Mouse (Mus musculus) retina, embryonic 14.5 days (tissue): ENCODE data around the gene Fibp.

Experiments used
- DNase-seq: peaks from one replicate; pipeline ENCODE4 v3.0.0-alpha.2; 2015; ENCODE audit warnings: low spot score

The Fibp gene

DNA sequence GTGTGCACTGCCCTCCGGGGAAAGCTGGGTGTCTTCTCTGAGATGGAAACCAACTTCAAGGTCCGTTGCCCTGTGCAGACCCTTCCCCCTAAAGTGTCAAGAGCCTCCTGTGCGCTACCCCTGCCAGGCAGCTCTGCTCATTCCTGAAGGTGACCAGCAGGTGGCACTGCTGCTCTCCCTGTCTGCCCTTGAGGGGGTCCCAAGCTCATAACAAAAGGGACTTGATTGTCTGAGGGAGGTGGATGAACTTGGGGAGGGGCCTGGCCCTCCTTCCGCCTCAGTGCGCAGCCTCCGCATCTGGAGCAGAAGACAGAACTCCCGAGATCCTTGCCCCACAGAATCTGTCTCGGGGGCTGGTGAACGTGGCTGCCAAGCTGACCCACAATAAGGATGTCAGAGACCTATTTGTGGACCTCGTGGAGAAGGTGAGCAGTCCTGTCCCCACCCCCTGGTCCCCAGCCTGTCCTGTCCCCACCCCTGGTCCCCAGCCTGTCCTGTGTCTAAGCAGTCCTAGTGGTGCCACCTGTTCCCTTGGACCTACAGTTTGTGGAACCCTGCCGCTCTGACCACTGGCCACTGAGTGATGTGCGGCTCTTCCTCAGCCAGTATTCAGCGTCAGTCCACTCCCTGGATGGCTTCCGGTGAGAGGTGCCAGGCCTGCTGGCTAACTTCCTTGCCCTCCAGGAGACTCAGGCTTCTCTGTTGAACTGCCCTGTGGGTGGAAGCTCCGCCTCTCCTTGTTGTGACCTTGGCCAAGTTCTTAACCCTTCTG, 3.6 kb downstream of the Fibp start:
- peak; percentile 92 for DNase-seq

DNA sequence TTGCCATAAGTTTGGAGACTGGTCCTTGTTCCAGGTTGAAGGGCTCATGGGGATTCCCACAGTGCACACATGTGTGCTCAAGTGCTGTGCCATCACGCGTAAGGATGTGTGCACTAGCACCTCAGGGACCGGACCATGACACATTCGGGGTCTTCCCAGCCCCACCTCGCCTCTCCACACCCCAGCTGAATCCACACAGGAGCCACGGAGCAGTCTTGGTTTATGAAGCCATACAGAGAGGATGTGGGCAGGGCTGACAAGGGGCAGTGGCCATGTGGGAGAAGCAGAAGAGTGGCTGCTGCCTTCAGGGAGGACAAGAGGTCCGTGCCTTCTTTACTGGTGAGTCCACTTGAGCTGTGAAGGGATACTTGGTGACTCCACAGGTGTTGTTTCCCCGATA, 4.6 kb downstream of the Fibp start:
- no peak for DNase-seq

DNA sequence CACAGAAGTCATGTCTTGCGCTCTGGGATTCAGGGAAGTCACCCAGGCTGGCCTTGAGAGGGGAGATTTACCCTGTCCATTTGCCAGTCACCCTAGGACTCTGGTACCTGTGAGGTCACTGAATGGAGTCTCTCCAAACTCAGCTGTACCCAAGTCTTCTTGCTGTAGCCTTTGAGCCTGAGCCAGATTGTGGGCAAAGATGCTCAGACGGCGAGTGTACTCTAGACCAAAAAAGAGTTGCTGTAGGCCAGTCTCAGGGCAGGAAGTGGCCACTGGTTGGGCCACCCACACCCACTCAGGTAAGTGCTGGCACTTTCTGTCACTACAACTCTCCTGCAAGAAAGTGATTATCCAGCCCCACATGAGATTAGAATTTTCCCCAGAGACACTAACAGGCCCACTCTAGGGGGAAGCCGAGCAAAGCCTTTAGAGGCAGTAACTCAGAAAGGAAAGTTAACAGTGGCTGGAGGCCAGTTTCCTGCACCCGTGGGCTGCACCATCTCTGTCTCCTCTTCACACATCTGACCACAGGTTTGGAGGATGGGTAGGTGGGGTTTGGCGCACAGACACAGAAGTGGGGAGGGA, 6.6 kb downstream of the Fibp start:
- DNase-seq, result no peak

DNA sequence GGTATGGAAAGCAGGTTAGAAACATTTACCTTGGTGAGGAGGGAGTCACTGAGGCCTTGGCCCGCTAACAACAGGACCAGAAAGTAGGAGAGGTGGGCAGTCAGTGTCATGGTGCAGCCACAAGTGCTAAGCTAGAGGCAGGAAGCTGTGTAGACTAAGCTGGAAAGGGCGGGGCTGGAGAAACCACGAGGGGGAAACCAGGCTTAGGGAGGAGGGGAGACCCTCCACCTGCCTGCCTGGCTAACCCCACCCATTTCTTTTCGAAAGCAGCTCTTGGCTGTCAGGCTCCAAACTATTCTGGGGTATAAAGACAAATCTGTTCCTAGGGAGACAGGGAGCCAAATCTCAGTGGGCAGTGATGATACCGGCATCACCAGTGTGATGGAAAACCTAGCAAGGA, 8.0 kb downstream of the Fibp start, which contains the start of gene Ctsw:
TSS of gene Ctsw (minus strand) at position 134 of the 400 bp plus-strand sequence.
- no peak for DNase-seq

DNA sequence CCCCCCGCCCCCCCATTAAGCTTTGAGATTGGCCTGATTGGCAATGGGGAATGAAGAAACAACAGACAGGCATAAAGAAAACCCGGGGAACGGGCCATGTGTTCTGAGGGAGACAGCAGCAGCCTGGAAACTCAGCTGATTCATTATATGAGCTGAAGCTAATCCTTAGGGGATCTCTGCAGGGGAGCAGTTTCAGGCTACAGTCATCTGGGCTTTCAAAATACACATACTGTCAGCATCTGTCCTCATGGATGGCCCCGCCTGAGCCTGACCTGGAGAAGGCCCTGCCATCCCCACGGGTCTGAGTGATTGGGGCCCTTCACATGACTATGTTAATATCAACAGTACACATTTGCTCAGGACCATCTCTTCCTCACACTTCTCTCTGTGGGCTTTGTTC, 11.4 kb downstream of the Fibp start:
- no peak for DNase-seq

DNA sequence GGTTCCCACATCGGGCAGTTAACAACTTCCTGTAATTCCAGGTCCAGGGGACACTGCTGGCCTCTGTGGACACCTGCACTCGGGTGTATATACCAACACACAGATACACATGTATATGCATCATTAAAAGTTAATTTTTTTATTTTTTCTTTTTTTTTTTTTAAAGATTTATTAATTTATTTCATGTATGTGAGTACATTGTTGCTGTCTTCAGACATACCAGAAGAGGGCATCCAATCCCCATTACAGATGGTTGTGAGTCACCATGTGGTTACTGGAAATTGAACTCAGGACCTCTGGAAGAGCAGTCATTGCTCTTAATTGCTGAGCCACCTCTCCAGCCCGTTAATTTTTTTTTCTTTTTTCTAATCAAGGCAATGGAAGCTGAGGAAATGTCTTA, 12.4 kb downstream of the Fibp start:
- no peak for DNase-seq

DNA sequence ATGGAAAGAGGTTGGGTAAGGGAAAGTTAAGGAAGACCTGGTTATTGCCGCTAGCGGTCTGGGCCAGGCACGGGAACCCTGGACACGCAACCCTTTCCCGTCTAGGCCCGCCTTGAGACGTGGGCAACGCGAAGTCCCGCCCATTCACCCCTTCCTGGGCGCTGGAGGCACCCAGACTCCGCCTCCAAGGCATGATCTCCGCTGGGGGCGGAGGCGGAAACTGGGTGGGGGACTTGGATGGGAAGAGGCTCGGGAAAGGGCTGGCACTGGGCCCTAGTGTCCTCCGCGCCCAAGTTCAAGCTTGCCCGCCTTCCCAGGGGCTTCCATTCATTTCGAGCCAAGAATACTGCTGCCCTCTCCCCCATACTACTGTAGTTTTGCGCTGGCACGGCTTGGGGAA, 13.3 kb downstream of the Fibp start, which contains the start of gene Efemp2:
TSS of gene Efemp2 (plus strand) at position 235 of the 400 bp plus-strand sequence.
- DNase-seq, result peak; percentile 81

DNA sequence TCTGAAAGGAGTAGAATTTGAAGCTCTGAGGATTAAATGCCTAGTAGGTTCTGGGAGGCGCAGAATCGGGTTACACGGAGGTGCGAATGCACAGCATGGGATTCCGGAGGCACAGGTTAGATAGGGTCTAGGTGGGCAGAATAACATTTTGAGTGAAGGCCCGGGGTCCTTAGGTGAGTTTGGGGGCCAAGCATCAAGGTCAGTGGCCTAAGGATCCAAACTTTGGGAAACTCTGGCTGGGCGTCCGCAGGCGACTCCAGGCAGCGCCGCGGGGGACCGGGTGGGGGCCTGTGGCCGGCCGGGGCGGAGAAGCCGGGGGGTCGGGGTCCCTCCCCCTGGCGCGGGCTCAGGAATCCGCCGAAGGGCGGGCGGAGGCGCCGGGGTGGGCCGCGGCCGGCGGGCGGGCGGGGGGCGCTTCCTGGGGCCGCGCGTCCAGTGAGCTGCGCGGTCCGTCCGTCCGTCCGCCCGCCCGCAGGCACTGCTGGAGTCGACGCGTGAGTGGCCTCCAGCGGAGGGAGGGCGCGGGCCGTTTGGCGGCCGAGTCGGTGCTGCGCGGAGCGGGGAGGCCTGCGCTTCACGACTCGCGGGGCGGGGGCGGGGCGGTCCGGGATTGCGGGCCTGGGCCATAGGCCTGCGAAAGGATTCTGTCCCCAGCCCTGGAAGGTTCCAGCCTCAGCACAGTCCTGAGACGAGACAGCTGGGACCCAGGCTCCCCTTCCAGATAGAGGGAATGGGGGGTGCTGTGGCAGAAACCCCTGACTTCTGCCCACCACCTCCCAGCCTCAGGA, 14.1 kb downstream of the Fibp start:
- peak; percentile 62 for DNase-seq

DNA sequence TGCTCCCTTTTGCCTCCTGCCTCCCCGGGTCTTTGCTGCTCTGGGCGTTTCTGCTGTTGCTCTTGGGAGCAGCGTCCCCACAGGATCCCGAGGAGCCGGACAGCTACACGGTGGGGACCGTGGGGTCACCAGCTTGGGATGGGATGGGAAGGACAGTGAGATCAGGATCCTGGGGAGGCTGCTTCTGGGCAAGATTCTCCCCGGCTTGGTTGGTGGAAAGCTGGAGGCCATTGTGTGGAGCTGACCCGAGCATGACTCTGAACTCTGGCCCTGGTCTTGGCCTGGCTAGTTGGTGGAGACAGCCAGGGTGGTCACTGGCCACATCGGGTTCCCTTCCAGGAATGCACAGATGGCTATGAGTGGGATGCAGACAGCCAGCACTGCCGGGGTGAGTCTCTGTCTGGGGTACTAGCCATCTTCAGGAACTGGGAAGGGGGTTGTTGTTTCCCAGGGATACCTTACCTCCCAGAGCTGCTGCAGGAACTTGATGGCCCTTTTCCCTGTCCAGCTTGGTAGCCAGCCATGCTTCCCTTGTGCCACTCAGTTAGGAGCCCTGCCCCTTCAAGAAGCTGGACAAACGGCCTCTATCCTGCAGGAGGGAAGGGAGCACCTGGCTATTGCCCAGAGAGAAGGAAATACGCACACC, 14.8 kb downstream of the Fibp start:
- DNase-seq, result peak; percentile 34

DNA sequence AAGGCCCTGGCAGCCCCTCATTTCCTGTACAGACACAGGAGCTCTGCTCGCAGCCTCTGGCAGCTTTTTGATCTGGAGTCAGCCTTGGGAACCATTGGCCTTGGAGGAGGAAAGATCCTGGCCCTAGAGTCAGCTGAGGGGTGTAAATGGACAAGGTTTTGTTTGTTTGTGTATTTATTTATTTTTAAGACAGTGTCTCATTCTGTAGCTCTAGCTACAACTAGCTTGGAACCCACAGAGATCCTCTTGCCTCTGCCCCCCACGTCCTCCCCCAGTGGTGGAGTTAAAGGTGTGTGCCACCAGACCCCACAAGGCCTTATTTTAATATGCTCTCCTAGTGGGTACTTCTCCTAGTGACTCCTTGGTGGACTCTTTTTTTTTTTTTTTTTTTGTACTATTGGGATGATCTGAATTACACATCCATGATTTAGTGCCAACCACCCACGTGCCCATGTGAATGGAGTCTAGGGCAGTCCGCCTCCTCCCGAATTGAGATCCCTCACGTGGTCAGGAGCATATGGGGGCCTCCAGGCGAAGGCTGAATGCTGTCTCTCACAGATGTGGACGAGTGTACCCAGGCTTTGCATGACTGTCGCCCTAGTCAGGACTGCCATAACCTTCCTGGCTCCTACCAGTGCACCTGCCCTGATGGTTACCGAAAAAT, 16.7 kb downstream of the Fibp start:
- no peak for DNase-seq

DNA sequence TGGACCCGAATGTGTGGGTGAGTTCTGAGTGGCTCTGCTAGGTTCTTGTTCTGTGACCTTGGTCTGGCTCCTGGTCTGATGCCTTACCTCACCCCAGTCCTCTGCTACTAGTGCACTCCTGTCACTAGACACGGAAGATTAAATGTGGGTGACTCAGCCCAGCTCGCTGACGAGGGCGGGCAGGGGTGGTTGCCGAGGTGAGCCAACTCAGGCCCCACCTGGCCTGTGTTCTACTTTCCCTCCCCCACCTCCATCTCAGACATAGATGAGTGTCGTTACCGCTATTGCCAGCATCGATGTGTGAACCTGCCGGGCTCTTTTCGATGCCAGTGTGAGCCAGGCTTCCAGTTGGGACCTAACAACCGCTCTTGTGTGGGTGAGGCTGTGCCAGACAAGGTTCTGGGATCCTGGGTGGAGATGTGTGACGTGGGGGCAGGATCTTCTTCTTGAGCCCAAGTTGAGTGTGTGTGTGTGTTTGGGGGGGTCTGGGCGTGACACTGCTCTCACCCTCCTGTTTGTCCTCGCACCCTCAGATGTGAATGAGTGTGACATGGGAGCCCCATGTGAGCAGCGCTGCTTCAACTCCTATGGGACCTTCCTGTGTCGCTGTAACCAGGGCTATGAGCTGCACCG, 17.4 kb downstream of the Fibp start:
- no peak for DNase-seq

DNA sequence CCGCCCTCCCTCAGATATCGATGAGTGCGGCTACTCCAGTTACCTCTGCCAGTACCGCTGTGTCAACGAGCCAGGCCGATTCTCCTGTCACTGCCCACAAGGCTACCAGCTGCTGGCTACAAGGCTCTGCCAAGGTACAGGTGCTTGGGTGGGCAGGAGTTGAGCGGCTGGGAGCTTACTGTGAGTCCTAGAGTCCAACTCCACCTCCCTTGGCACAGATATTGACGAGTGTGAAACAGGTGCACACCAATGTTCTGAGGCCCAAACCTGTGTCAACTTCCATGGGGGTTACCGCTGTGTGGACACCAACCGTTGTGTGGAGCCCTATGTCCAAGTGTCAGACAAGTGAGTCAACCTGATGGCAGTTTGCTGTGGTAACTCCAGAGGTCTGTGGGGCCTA, 19.6 kb downstream of the Fibp start:
- no peak for DNase-seq

DNA sequence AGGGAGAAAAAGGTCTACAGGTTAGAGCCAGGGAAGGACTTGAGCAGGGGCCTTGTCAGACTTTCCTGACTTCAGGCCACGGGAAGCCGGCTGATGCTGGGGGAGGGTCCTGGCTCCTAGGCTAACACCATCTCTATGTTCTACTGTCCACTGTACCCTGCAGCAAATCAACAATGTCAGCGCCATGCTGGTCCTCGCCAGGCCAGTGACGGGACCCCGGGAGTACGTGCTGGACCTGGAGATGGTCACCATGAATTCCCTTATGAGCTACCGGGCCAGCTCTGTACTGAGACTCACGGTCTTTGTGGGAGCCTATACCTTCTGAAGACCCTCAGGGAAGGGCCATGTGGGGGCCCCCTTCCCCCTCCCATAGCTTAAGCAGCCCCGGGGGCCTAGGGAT, 21.0 kb downstream of the Fibp start:
- DNase-seq, result no peak

DNA sequence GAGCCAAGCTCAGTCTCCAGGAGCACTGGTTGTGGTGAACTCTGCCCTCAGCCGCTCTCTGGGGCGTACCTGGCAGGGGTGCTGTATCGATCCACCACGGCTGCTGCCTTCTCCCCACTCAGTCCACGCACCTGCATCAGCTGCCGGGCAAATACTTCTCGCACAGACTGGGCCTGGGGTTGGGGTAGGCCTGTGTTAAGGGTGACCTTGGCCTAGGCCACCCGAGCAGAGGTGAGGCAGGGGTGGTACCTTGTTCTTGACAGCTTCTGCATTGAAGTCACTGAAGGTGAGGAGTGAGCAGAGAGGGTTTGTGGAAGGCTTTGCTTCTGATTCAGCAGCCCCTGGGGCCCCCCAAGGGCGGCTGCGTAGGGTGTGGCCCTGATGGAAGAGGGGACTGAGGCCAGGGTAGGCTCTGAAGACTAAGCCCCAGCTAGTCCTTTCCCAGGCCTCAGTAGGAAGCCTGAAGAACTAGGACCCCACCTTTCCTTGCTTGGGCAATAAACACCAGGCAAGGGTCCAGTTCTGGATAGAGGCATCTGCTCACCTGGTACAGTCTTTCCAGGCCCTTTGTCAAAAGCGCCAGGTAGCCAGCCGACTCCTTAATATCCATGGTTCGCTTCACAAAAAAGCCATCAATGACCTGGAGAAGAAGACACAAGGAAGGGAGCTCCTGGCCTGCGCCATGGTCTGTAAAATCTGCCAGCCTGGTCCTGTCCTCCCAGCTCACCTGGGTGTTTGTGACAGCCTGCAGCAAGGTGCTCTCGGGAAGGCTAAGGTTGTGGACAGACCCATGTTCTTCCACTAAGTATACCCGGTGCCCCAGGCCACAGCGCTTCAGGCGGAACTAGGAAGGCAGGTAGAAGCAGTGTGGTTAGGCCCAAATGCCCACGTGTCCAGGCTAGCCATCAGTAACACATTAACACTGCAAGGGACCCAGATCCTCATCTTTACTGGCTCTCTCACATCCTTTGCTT, 23.3 kb downstream of the Fibp start:
- no peak for DNase-seq

DNA sequence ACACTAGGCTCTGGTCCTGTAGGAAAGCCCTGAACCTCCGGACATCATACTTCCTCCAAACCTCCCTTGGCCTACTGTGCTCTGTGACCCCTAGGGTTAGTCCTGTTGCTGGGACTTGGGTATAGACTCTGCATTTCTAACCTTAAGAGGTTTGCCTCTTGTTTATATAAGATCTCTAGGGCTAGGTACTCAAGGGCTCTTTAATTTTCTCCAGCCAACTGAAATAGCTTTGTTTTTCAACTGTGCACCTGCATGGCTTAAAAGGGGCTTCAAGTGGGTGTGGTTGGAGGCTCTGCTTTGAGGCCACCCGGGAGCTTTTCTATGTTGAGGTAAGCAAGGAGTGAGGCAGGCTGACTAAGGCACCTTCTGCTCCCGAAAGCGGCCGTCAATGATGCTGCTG, 24.1 kb downstream of the Fibp start:
- DNase-seq, result no peak

DNA sequence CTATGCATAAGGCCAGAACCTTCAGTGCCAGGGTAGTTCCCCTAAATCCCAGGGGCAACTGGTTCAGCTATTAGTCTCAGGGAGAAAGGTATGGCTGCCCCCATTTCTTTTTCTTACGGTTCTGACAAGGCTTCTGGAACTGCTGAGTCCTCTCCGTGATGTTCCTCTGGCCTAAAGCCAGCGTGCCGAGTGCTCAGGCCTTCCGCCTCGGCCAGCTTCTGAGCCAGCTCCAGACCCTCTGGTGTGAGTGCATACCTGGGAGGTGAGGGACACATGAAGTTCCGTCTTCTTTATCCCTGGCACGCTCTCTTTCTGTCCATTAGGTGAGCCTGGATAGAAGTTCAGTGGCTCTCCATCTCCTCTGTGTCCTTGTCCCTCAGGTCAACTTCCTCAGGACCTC, 25.0 kb downstream of the Fibp start:
- DNase-seq, result no peak

DNA sequence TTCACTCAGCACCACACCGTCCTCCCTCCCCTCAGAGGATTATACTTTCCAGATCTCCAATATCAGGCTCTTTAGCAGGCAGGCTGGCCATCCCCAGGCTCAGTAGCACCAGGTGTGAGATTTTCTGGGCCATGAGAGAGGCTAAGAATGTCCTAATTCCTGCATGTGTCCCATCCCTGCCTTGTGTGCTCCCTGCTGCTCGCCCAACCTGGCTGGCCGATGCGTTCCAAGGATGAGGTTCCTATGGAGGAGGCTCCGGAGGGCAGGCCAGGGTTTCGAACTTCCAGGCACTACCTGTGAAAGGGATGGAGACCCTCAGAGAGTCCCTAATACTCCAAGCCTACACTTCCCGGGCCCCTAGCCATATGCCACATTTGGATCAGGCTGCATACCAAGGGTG, 25.4 kb downstream of the Fibp start:
- DNase-seq, result no peak

DNA sequence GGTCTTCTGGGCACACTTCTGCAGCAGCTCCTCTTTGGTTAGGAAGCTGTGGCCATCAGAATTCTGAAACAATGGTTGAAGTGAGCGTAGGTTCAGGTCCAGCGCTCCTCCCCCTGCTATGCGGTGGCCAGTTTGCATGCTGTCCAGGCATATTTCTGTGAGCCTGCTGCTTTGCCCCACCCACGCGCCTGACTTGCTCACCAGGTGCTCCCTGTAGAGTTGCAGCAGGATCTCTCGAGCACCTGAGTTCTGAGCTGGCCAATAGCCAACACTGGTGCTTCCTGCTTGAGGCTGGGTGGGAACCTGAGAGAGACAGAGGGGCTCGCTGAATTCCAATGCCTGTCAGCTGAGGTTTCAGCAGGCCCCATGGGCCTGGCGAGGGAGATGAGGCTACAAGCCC, 25.9 kb downstream of the Fibp start:
- DNase-seq, result no peak

DNA sequence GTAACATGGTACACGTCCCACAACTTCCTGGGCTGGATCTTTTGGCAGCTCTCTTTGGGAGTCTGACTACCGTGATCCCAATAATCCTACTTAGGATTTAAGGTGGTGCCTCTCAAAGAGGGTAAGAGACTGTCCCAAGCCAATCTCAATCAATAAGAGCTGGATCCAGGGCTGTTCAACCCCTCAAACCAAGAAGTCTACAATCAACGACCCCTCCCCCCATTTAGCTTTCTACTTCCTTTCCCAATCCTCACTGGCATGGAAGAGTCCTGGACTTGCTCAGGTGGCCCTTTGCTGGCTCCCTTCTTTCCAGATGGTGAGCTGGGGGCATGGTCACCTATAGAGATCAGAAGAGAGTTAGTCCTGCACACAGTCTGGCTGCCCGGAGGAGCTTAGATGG, 26.4 kb downstream of the Fibp start:
- no peak for DNase-seq
